Mouse (Mus musculus): ENCODE results near the gene Sv2a. TPM values are rescaled to one million over a fixed set of nuclear protein-coding genes. Genes with fewer than 3 reads are reported as not detected.

The Sv2a gene
- polyA plus RNA-seq, 1 experiment from 2014 or later, result 0.26 TPM

- no peak overlapping the region for H3K4me2 ChIP-seq
- 85% methylated on average over 6 of the region's 6 CpGs for WGBS (ENCODE audit: insufficient replicate concordance)
- no peak for ATAC-seq (ENCODE audit: insufficient read depth)
Measured at GRCm38 (mm10) chr3:96175251-96175650, 5.7 kb upstream of the Sv2a start.

GRCm38 (mm10) chr3:96178427-96178826 is 2.5 kb upstream of the Sv2a start:
- 78% methylated on average over 4 of the region's 4 CpGs for WGBS (ENCODE audit: insufficient replicate concordance)
- no peak overlapping the region for H3K9ac ChIP-seq
- H3K4me3 ChIP-seq (replicated peaks), result no peak overlapping the region
- H3K27ac ChIP-seq (replicated peaks), result no peak overlapping the region
- peaks cover 49% of the 10 kb centered on the region for H3K36me3 ChIP-seq (replicated peaks)
- H3K4me1 ChIP-seq (replicated peaks), result peaks cover 33% of the 10 kb centered on the region
- no peak for ATAC-seq (ENCODE audit: insufficient read depth)
- H3K27me3 ChIP-seq, result peaks cover 29% of the 10 kb centered on the region
- H3K9me3 ChIP-seq (replicated peaks), result no peaks in the 10 kb centered on the region
- H3K4me2 ChIP-seq, result no peak overlapping the region

More at GRCm38 (mm10) chr3:96175251-96175650, 5.7 kb upstream of the Sv2a start:
- Histone ChIP-seq H3K9me3 (replicated peaks) (no peaks in the 10 kb centered on the region), H3K27me3 (no peaks in the 10 kb centered on the region), H3K27ac (replicated peaks) (no peak overlapping the region), H3K4me1 (replicated peaks) (peaks cover 43% of the 10 kb centered on the region), H3K36me3 (replicated peaks) (peaks cover 52% of the 10 kb centered on the region), H3K4me3 (replicated peaks) (no peak overlapping the region), H3K9ac (no peak overlapping the region)

GRCm38 (mm10) chr3:96178902-96179301 is 2.0 kb upstream of the Sv2a start:
- ATAC-seq (ENCODE audit: insufficient read depth), result no peak
- Histone ChIP-seq H3K4me2 (no peak overlapping the region), H3K36me3 (replicated peaks) (peaks cover 48% of the 10 kb centered on the region), H3K4me3 (replicated peaks) (no peak overlapping the region), H3K9ac (no peak overlapping the region), H3K27ac (replicated peaks) (no peak overlapping the region), H3K4me1 (replicated peaks) (peaks cover 29% of the 10 kb centered on the region), H3K27me3 (peaks cover 34% of the 10 kb centered on the region), H3K9me3 (replicated peaks) (no peaks in the 10 kb centered on the region)
- WGBS (ENCODE audit: insufficient replicate concordance), result 67% methylated on average over 2 of the region's 2 CpGs

DNA sequence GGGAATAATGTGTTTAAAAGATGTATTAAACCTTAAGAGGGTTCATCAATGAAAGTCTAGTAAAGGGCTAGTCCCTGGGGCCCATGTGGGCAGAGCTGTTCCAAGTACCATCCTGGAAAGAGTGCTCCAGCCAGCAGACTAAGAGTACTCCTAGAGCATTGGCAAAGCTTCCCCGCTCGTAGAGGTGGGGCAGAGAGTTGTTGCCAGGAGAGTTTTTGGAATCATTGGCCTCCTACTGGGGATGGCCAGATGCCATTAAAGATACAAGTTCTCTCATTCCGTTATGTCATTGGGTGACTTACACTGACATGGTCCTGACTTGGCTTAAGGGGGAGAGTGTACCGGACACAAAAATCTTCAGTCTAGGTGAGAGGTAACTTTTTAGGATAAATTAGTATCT is 1.4 kb upstream of the Sv2a start:
- whole genome bisulfite sequencing (ENCODE audit: insufficient replicate concordance), result 74% methylated on average over 4 of the region's 4 CpGs
- ATAC-seq (ENCODE audit: insufficient read depth), result no peak

GRCm38 (mm10) chr3:96181510-96182381 is 795 bp downstream of the Sv2a start:
- Histone ChIP-seq H3K9me3 (replicated peaks) (no peaks in the 10 kb centered on the region), H3K4me2 (peak overlapping the region; percentile 67), H3K36me3 (replicated peaks) (peaks cover 19% of the 10 kb centered on the region), H3K4me3 (replicated peaks) (no peak overlapping the region), H3K27ac (replicated peaks) (no peak overlapping the region), H3K4me1 (replicated peaks) (peaks cover 12% of the 10 kb centered on the region), H3K9ac (no peak overlapping the region), H3K27me3 (peaks cover 48% of the 10 kb centered on the region)
- ATAC-seq (ENCODE audit: insufficient read depth), result no peak
- 44% methylated on average over 12 of the region's 12 CpGs for WGBS (ENCODE audit: insufficient replicate concordance)

More for the DNA sequence above, 1.4 kb upstream of the Sv2a start:
- no peak overlapping the region for H3K4me3 ChIP-seq (replicated peaks)
- H3K9ac ChIP-seq, result no peak overlapping the region
- H3K27ac ChIP-seq (replicated peaks), result no peak overlapping the region
- H3K4me1 ChIP-seq (replicated peaks), result peaks cover 22% of the 10 kb centered on the region
- no peak overlapping the region for H3K4me2 ChIP-seq
- peaks cover 40% of the 10 kb centered on the region for H3K27me3 ChIP-seq
- H3K36me3 ChIP-seq (replicated peaks), result peaks cover 41% of the 10 kb centered on the region
- H3K9me3 ChIP-seq (replicated peaks), result no peaks in the 10 kb centered on the region

DNA sequence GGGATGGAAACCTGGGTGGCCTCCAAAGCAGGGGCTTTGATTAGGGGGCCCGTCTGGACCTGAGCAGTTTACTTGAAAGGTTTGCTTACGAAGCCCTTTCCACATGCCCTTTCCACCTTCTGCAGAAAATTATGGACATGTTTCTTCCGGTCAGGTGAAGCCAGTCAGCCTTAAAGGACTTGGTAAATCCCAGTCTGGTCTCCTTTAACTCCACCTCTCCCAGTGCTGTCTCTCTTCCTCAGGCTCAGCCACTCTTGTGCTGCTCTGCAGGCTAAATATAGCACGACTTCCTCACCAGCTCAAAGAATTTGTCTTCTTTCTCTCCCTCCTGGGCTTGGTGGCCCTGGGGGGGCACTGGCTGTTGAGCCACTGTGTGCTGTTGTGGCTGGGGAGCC is 1.4 kb downstream of the Sv2a start:
- Histone ChIP-seq H3K27me3 (peaks cover 51% of the 10 kb centered on the region), H3K4me2 (no peak overlapping the region), H3K4me3 (replicated peaks) (no peak overlapping the region), H3K36me3 (replicated peaks) (peaks cover 15% of the 10 kb centered on the region), H3K4me1 (replicated peaks) (peaks cover 12% of the 10 kb centered on the region), H3K9me3 (replicated peaks) (no peaks in the 10 kb centered on the region), H3K9ac (no peak overlapping the region), H3K27ac (replicated peaks) (no peak overlapping the region)
- 23% methylated on average over 4 of the region's 4 CpGs for WGBS (ENCODE audit: insufficient replicate concordance)
- no peak for ATAC-seq (ENCODE audit: insufficient read depth)

- peaks cover 20% of the 10 kb centered on the region for H3K4me1 ChIP-seq (replicated peaks)
- no peak overlapping the region for H3K27ac ChIP-seq (replicated peaks)
- peaks cover 19% of the 10 kb centered on the region for H3K27me3 ChIP-seq
- H3K9me3 ChIP-seq (replicated peaks), result no peaks in the 10 kb centered on the region
- no peak overlapping the region for H3K4me3 ChIP-seq (replicated peaks)
- no peak for ATAC-seq (ENCODE audit: insufficient read depth)
- no peaks in the 10 kb centered on the region for H3K36me3 ChIP-seq (replicated peaks)
- WGBS (ENCODE audit: insufficient replicate concordance), result 61% methylated on average over 12 of the region's 12 CpGs
- H3K4me2 ChIP-seq, result no peak overlapping the region
- no peak overlapping the region for H3K9ac ChIP-seq
Measured at GRCm38 (mm10) chr3:96192977-96193376, 12.0 kb downstream of the Sv2a start.

DNA sequence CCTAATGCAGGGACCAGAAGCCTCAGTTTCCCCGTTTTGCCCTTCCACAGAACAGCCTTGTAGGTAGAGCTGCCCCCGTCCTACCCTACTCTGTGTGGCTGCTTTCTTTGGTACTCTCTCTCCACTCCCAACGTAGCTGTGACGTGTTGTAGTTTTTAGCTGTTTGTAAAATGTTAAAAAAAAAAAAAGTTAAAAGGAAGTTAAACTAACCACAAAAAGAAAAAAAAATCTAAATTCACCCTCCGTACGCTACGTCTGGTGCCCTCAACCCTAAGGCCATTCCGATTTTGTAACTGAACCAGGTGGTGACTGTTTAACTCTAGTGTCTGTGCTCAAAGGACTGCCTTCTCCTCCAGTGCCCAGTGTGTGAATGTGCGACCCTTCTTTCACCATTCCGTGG is 14.0 kb downstream of the Sv2a start:
- H3K36me3 ChIP-seq (replicated peaks), result no peaks in the 10 kb centered on the region
- H3K9me3 ChIP-seq (replicated peaks), result no peaks in the 10 kb centered on the region
- no peak overlapping the region for H3K4me3 ChIP-seq (replicated peaks)
- ATAC-seq (ENCODE audit: insufficient read depth), result no peak
- no peak overlapping the region for H3K9ac ChIP-seq
- H3K27me3 ChIP-seq, result peaks cover 19% of the 10 kb centered on the region
- WGBS (ENCODE audit: insufficient replicate concordance), result 55% methylated on average over 10 of the region's 10 CpGs
- H3K27ac ChIP-seq (replicated peaks), result no peak overlapping the region
- H3K4me1 ChIP-seq (replicated peaks), result peaks cover 31% of the 10 kb centered on the region
- no peak overlapping the region for H3K4me2 ChIP-seq

GRCm38 (mm10) chr3:96195616-96196313 is 14.8 kb downstream of the Sv2a start:
- H3K4me2 ChIP-seq, result peak overlapping the region; percentile 99; the same call in 1 of the 2 replicates
- ATAC-seq (ENCODE audit: insufficient read depth), result no peak
- H3K27me3 ChIP-seq, result peaks cover 19% of the 10 kb centered on the region
- H3K9me3 ChIP-seq (replicated peaks), result no peaks in the 10 kb centered on the region
- H3K4me1 ChIP-seq (replicated peaks), result peaks cover 31% of the 10 kb centered on the region
- no peak overlapping the region for H3K4me3 ChIP-seq (replicated peaks)
- WGBS (ENCODE audit: insufficient replicate concordance), result 86% methylated on average over 11 of the region's 11 CpGs
- H3K9ac ChIP-seq, result no peak overlapping the region
- no peaks in the 10 kb centered on the region for H3K36me3 ChIP-seq (replicated peaks)
- H3K27ac ChIP-seq (replicated peaks), result no peak overlapping the region

DNA sequence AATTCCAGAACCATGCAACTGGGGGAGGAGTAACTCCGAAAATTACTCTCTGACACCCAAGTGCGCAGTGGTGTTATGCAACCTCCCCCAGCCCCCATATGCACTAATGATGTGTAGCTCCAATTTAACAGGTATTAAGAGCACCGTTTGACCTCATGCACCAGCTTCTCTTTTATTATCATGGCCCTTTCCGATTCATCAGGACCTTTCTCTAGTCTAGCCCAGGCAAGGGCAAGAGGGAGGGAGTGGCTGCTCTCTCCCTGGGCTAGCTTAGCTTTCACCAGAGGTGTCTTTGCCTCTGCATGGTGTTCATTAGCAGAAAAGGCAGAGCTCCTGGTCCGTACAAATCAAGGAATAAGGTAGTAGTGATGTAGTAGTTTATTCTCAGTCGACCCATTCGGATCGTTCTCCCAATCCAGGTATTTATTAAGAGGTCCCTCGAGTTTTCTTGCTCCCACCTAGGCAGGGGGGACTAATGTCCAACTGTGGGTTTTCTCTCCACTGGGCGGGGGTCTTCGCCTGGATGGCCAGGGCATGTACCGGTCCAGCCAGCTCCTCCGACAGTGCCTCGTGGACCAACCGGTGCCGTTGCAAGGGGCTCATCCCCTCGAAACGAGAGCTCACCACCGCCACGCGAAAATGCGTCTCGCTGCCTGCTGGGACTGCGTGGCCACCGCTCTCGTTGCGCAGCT is 15.6 kb downstream of the Sv2a start:
- H3K4me3 ChIP-seq (replicated peaks), result peak overlapping the region; percentile 73
- peaks cover 31% of the 10 kb centered on the region for H3K4me1 ChIP-seq (replicated peaks)
- WGBS (ENCODE audit: insufficient replicate concordance), result 16% methylated on average over 27 of the region's 27 CpGs

More for the DNA sequence above, 15.6 kb downstream of the Sv2a start:
- no peak for ATAC-seq (ENCODE audit: insufficient read depth)
- H3K36me3 ChIP-seq (replicated peaks), result no peaks in the 10 kb centered on the region
- peak overlapping the region; percentile 99 for H3K4me2 ChIP-seq
- H3K9ac ChIP-seq, result peak overlapping the region; percentile 73
- H3K27me3 ChIP-seq, result peaks cover 19% of the 10 kb centered on the region
- no peaks in the 10 kb centered on the region for H3K9me3 ChIP-seq (replicated peaks)
- peak overlapping the region; percentile 90 for H3K27ac ChIP-seq (replicated peaks)

All from liver, embryonic 15.5 days (tissue).